Mouse (Mus musculus): ENCODE data around the gene Klhdc7b.
"Not testable (repeated sequence)": the region's sequence is repeated elsewhere in the genome, so short reads cannot be mapped to it uniquely, and the experiment has no call there.

The Klhdc7b gene

GRCm38 (mm10) chr15:89428136-89428790 is 43.5 kb downstream of the Klhdc7b start:
- DNase-seq (ENCODE audit: extremely low read depth, low read depth, low spot score), result no peak

- no peak for DNase-seq (ENCODE audit: extremely low read depth, low read depth, low spot score)
Observed at GRCm38 (mm10) chr15:89428821-89429351, 44.2 kb downstream of the Klhdc7b start.

- DNase-seq (ENCODE audit: extremely low read depth, low read depth, low spot score), result peak; percentile 62
Observed at GRCm38 (mm10) chr15:89429352-89430221, 44.9 kb downstream of the Klhdc7b start, which contains the start of the genes C730034F03Rik, Gm44502 and Chkb. C730034F03Rik (plus strand) TSS chr15:89429589. Gm44502 (minus strand) TSS chr15:89429696. Chkb (minus strand) TSS chr15:89429908.

GRCm38 (mm10) chr15:89430341-89430740 is 45.6 kb downstream of the Klhdc7b start:
- DNase-seq (ENCODE audit: extremely low read depth, low read depth, low spot score), result no peak

- not testable (repeated sequence) for DNase-seq (ENCODE audit: extremely low read depth, low read depth, low spot score)
Observed at GRCm38 (mm10) chr15:89430771-89431170, 46.1 kb downstream of the Klhdc7b start.

- no peak for DNase-seq (ENCODE audit: extremely low read depth, low read depth, low spot score)
Observed at GRCm38 (mm10) chr15:89431271-89431670, 46.6 kb downstream of the Klhdc7b start.

GRCm38 (mm10) chr15:89431806-89432205 is 47.1 kb downstream of the Klhdc7b start:
- no peak for DNase-seq (ENCODE audit: extremely low read depth, low read depth, low spot score)

- DNase-seq (ENCODE audit: extremely low read depth, low read depth, low spot score), result no peak
Observed at GRCm38 (mm10) chr15:89432946-89433345, 48.2 kb downstream of the Klhdc7b start.

GRCm38 (mm10) chr15:89434136-89434535 is 49.4 kb downstream of the Klhdc7b start:
- DNase-seq (ENCODE audit: extremely low read depth, low read depth, low spot score), result no peak

GRCm38 (mm10) chr15:89435878-89436277 is 51.2 kb downstream of the Klhdc7b start:
- DNase-seq (ENCODE audit: extremely low read depth, low read depth, low spot score), result no peak
